Mouse (Mus musculus): ENCODE measurements around the gene Adam11. TPM values are rescaled to one million over a fixed set of nuclear protein-coding genes. Genes with fewer than 3 reads are reported as not detected.

The Adam11 gene
- polyA plus RNA-seq, 1 experiment from 2014 or later: 0.78 TPM

GRCm38 (mm10) chr11:102826476-102826875 is 65.2 kb downstream of the Adam11 start:
- TF ChIP-seq CTCF (IDR thresholded peaks at IDR 0.05): no peak
- TF ChIP-seq EP300 (IDR thresholded peaks at IDR 0.05): no peak
- Histone ChIP-seq H3K27me3 (replicated peaks; ENCODE audit: insufficient read depth, low read length) (no peaks in the 10 kb centered on the region), H3K36me3 (ENCODE audit: insufficient read depth, low read length) (no peaks in the 10 kb centered on the region), H3K4me1 (ENCODE audit: insufficient read depth, low read depth, low read length) (no peaks in the 10 kb centered on the region), H3K4me2 (replicated peaks; ENCODE audit: low read depth, low read length) (no peak overlapping the region), H3K4me3 (ENCODE audit: low read depth, low read length) (no peak overlapping the region), H3K27ac (ENCODE audit: low read length) (no peak overlapping the region), H3K9me3 (ENCODE audit: low read length) (no peaks in the 10 kb centered on the region), H3K9ac (replicated peaks; ENCODE audit: low read depth) (no peak overlapping the region)
- no peak for ATAC-seq
- WGBS: 75% methylated on average over 2 of the region's 2 CpGs
- no peak for DNase-seq (ENCODE audit: low spot score)

DNA sequence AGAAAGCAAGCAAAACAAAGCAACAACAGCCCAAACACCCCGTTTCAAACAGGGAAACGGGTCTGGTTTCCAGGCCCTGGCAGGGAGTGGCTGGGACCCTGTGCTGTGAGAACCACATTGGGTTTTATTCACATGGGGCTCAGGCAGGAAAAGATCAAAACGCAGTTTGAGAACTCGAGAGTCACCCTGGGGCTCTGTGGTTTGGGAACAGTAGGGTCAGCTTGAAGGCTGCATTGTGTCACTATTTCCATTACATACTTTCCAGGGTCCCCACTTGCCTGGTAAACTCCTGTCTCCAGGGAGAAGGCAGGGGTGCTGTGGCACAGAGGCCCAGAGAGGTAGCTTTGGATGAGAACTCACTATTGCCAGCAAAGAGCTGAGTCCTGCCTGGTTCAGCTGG is 65.9 kb downstream of the Adam11 start:
- 51% methylated on average over 4 of the region's 4 CpGs for WGBS
- H3K4me1 ChIP-seq (ENCODE audit: insufficient read depth, low read depth, low read length): no peaks in the 10 kb centered on the region
- DNase-seq (ENCODE audit: low spot score): no peak
- ATAC-seq: no peak
- no peak overlapping the region for H3K9ac ChIP-seq (replicated peaks; ENCODE audit: low read depth)
- no peak for TF ChIP-seq CTCF (IDR thresholded peaks at IDR 0.05)
- TF ChIP-seq EP300 (IDR thresholded peaks at IDR 0.05): no peak
- H3K4me2 ChIP-seq (replicated peaks; ENCODE audit: low read depth, low read length): no peak overlapping the region
- no peak overlapping the region for H3K27ac ChIP-seq (ENCODE audit: low read length)
- H3K4me3 ChIP-seq (ENCODE audit: low read depth, low read length): no peak overlapping the region
- no peaks in the 10 kb centered on the region for H3K27me3 ChIP-seq (replicated peaks; ENCODE audit: insufficient read depth, low read length)
- H3K36me3 ChIP-seq (ENCODE audit: insufficient read depth, low read length): no peaks in the 10 kb centered on the region
- H3K9me3 ChIP-seq (ENCODE audit: low read length): no peaks in the 10 kb centered on the region

Other genes with a start within 250 kb of the Adam11 start
- gene Gpatch8, start 205.0 kb upstream of the Adam11 start, polyA plus RNA-seq (2015; fragmentation: Nextera tagmentation; extraction: Ambion mirVana): 25.3 and 27.4 TPM in 2 replicates
- gene Gm11627, start 182.0 kb upstream of the Adam11 start, polyA plus RNA-seq (2015; fragmentation: Nextera tagmentation; extraction: Ambion mirVana): 8.0 and 11.4 TPM in 2 replicates
- gene Fzd2, start 157.0 kb upstream of the Adam11 start, polyA plus RNA-seq (2015; fragmentation: Nextera tagmentation; extraction: Ambion mirVana): 19.6 and 20.8 TPM in 2 replicates
- 0.04 and 0.05 TPM in 2 replicates for gene Meioc, start 97.7 kb upstream of the Adam11 start, polyA plus RNA-seq (2015; fragmentation: Nextera tagmentation; extraction: Ambion mirVana)
- gene Ccdc43, start 63.7 kb upstream of the Adam11 start, polyA plus RNA-seq (2015; fragmentation: Nextera tagmentation; extraction: Ambion mirVana): 20.4 and 22.8 TPM in 2 replicates
- gene Gjc1, start 58.3 kb downstream of the Adam11 start, polyA plus RNA-seq (2015; fragmentation: Nextera tagmentation; extraction: Ambion mirVana): 35.9 and 37.0 TPM in 2 replicates
- gene Higd1b, start 74.4 kb downstream of the Adam11 start, polyA plus RNA-seq (2015; fragmentation: Nextera tagmentation; extraction: Ambion mirVana): 111 and 138 TPM in 2 replicates
- 67.1 and 72.9 TPM in 2 replicates for gene Eftud2, start 119.5 kb downstream of the Adam11 start, polyA plus RNA-seq (2015; fragmentation: Nextera tagmentation; extraction: Ambion mirVana)
- 3.9 and 4.4 TPM in 2 replicates for gene Ccdc103, start 119.8 kb downstream of the Adam11 start, polyA plus RNA-seq (2015; fragmentation: Nextera tagmentation; extraction: Ambion mirVana)
- not detected in 2 replicates for gene Fam187a, start 123.7 kb downstream of the Adam11 start, polyA plus RNA-seq (2015; fragmentation: Nextera tagmentation; extraction: Ambion mirVana)
- gene Gfap, start 139.5 kb downstream of the Adam11 start, polyA plus RNA-seq (2015; fragmentation: Nextera tagmentation; extraction: Ambion mirVana): 0.05 and 0.12 TPM in 2 replicates
- gene Kif18b, start 163.7 kb downstream of the Adam11 start, polyA plus RNA-seq (2015; fragmentation: Nextera tagmentation; extraction: Ambion mirVana): 0.33 and 0.36 TPM in 2 replicates
- 0.30 and 0.31 TPM in 2 replicates for gene C1ql1, start 185.2 kb downstream of the Adam11 start, polyA plus RNA-seq (2015; fragmentation: Nextera tagmentation; extraction: Ambion mirVana)

Measured in lung, postnatal 0 days (tissue).